Mouse (Mus musculus): Measurements from ENCODE around the gene Sptbn4.

DNA sequence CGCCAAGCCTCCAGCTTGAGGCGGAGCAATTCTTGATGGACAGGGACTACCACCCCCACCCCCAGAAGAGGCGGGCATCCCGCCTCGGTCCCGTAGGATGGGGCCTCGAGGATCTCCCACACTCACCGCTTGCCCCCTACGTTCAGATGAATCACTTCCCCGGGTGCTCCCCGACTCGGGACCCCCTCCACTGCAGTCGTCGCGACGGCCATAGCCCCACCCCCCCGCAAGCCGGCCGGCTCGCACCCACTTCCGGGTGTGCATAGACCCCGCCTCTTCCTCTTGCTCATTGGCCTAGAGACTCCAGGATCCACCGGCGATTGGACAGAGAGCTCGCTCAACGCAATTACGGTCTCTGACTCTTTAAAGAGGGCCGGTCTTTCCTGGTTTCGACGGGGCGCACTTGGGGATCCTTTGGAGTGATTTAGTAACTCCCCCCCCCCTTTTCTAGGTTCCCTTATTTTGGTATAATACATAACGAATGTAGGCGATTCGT is 91.7 kb downstream of the Sptbn4 start, which contains the start of gene Shkbp1:
- no peak for TF ChIP-seq MAFK (IDR thresholded peaks at IDR 0.05; ENCODE audit: insufficient read depth, low read depth, low read length)
- peak; percentile 72; the same call in 1 of the 2 replicates for TF ChIP-seq CHD2 (IDR thresholded peaks at IDR 0.05; ENCODE audit: low read depth, low read length)
- no peak; the same call in 1 of the 2 replicates for TF ChIP-seq HCFC1 (IDR thresholded peaks at IDR 0.05; ENCODE audit: borderline replicate concordance, insufficient read depth, low read length)
- TF ChIP-seq ZNF384 (IDR thresholded peaks at IDR 0.05; ENCODE audit: low read depth, low read length), result no peak
- no peak for TF ChIP-seq ZC3H11A (IDR thresholded peaks at IDR 0.05; ENCODE audit: borderline replicate concordance, low read depth, low read length)

Data from ES-E14 (cell line).